Mouse (Mus musculus) midbrain, embryonic 14.5 days (tissue): ENCODE measurements around the gene Siae. TPM values are rescaled to one million over a fixed set of nuclear protein-coding genes. Genes with fewer than 3 reads are reported as not detected.

Experiments used
- ATAC-seq: fragments of 200-750 bp; cut with Nextera tagmentation; 2 replicates; pipeline ENCODE4 v1.8.0; 2017; ENCODE audit warnings: moderate number of reproducible peaks, moderate library complexity; ENCODE audit not compliant: low FRiP score, low TSS enrichment
- DNase-seq: peaks from one replicate; pipeline ENCODE4 v3.0.0-alpha.2; 2015
- H3K27ac ChIP-seq: fragments of 300-500 bp; sonication (generic); replicated peaks from 2 replicates; pipeline ENCODE4 v1.5.1; 2014; ENCODE audit warnings: mild to moderate bottlenecking, low read depth, low read length, moderate library complexity
- H3K27me3 ChIP-seq: fragments of 300-500 bp; sonication (generic); 2 replicates; pipeline ENCODE4 v1.6.1; 2014; ENCODE audit warnings: low read length, control low read depth, mixed read lengths; ENCODE audit not compliant: control insufficient read depth, insufficient read depth
- H3K36me3 ChIP-seq: fragments of 300-500 bp; sonication (generic); 2 replicates; pipeline ENCODE4 v1.6.1; 2014; ENCODE audit warnings: low read length, control low read depth; ENCODE audit not compliant: control insufficient read depth, insufficient read depth
- H3K4me1 ChIP-seq: fragments of 300-500 bp; sonication (generic); 2 replicates; pipeline ENCODE4 v1.6.1; 2014; ENCODE audit warnings: mild to moderate bottlenecking, antibody characterized with exemption, low read length, control low read depth; ENCODE audit not compliant: control insufficient read depth, insufficient read depth
- H3K4me2 ChIP-seq: fragments of 300-500 bp; sonication (generic); 2 replicates; pipeline ENCODE4 v1.6.1; 2014; ENCODE audit warnings: mild to moderate bottlenecking, low read length, moderate library complexity
- H3K4me3 ChIP-seq: fragments of 300-500 bp; sonication (generic); replicated peaks from 2 replicates; pipeline ENCODE4 v1.5.1; 2014; ENCODE audit warnings: low read depth, low read length
- H3K9ac ChIP-seq: fragments of 300-500 bp; sonication (generic); replicated peaks from 2 replicates; pipeline ENCODE4 v1.6.1; 2014; ENCODE audit warnings: mild to moderate bottlenecking, low read length, moderate library complexity
- H3K9me3 ChIP-seq: fragments of 300-500 bp; sonication (generic); 2 replicates; pipeline ENCODE4 v1.6.1; 2016; ENCODE audit warnings: low read length, control low read depth, mixed read lengths; ENCODE audit not compliant: control insufficient read depth
- WGBS: fragments of 180-500 bp; shearing (Covaris S2); extraction: QIAGEN DNeasy Blood & Tissue Kit; methylation state at CpG from one replicate; pipeline ENCODE4 v1.1.7; 2014; 5-methylcytosine and 5-hydroxymethylcytosine counted together
- polyA plus RNA-seq: library from polyadenylated mRNA; unstranded; fragments of >200 nt; fragmentation: Nextera tagmentation; extraction: Ambion mirVana; gene quantifications from 2 replicates; pipeline ENCODE4 v1.2.1, GENCODE M21; 2014

The Siae gene
- polyA plus RNA-seq: 8.6 and 12.3 TPM in 2 replicates

DNA sequence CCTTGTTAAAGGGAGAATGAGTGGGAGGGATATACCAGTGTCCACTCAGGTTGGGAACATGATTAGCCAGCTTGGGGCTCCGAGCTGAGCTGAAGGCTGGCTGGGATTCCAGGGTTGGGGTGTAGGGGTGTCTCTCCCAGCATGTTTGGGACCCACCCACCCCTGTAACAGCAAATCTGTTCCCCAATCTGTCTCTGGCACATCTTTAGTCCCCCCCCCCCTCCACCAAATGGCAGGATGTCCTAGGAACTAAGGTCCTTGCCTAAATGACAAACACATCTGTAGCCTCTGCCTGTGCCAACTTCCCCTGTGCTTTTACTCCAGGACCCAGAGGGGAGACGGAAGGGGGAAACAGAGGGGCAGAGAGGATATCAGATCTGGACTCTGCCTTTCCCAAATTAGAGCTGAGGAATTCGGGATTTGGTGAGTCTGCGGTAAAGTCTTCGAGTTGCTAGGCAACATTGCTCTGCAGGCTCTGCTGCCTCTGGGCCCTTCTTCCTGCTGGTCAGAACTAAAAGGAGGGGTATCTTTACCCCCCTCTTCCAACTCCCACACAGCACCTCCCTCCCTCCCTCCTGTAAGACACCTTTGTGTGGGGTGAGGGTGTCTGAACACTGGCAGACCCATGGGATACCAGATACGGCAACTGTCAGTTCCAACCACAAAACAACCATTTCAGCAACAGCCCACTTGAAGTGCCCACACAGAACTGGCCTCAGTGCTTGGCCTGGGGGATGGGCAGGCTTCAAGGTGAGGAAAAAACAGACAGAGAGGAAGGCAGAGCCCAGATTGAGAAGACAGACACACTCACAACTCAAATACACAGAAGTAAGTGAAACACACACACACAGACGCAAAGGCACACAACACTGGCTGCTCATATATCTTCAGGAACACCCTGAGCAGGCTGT, at the start of gene Siae:
Siae (plus strand) TSS at position 861 of the 911 bp plus-strand sequence.
- no peak for DNase-seq
- Histone ChIP-seq H3K36me3 (no peaks in the 10 kb centered on the region), H3K27me3 (peaks cover 31% of the 10 kb centered on the region), H3K4me1 (peaks cover 8% of the 10 kb centered on the region; the same call in 1 of the 2 replicates), H3K27ac (no peak within 1 kb of the TSS), H3K4me3 (no peak within 1 kb of the TSS), H3K9me3 (no peaks in the 10 kb centered on the region), H3K4me2 (no peak within 1 kb of the TSS), H3K9ac (no peak within 1 kb of the TSS)
- no peak for ATAC-seq
- WGBS: 25% methylated on average over 7 of the region's 7 CpGs

DNA sequence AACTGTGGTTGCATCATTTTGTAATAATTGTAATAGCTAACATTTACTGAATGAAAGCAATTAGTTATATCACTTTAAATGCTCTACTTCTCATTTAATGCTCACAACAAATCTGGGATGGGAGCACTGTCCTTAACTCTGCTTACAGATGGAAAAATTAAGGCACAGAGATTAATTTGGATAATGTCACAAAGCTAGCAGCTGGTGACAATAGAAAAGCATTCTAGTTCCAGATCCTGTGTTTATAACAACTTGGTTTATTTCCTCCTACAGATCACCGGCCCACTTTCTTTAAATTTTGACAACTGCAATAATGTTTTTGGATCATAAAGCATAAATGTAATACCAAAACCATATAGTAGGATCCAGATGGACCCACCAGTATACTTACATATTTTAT, 49.5 kb upstream of the Siae start:
- Histone ChIP-seq H3K4me1 (no peaks in the 10 kb centered on the region), H3K9ac (no peak overlapping the region), H3K9me3 (no peaks in the 10 kb centered on the region), H3K4me3 (no peak overlapping the region), H3K27ac (no peak overlapping the region), H3K36me3 (no peaks in the 10 kb centered on the region), H3K27me3 (no peaks in the 10 kb centered on the region), H3K4me2 (no peak overlapping the region)
- no peak for ATAC-seq
- no peak for DNase-seq
- 96% methylated on average over 1 of the region's 1 CpGs for WGBS

GRCm38 (mm10) chr9:37512097-37512496, 43.4 kb upstream of the Siae start:
- ATAC-seq: no peak
- Histone ChIP-seq H3K4me2 (no peak overlapping the region), H3K27me3 (no peaks in the 10 kb centered on the region), H3K4me1 (no peaks in the 10 kb centered on the region), H3K36me3 (no peaks in the 10 kb centered on the region), H3K9ac (no peak overlapping the region), H3K4me3 (no peak overlapping the region), H3K27ac (no peak overlapping the region), H3K9me3 (no peaks in the 10 kb centered on the region)
- 93% methylated on average over 2 of the region's 2 CpGs for WGBS
- no peak for DNase-seq

- H3K27me3 ChIP-seq: no peaks in the 10 kb centered on the region
- no peak overlapping the region for H3K4me2 ChIP-seq
- H3K4me1 ChIP-seq: no peaks in the 10 kb centered on the region
- WGBS: 82% methylated on average over 3 of the region's 3 CpGs
- no peak overlapping the region for H3K27ac ChIP-seq
- H3K9ac ChIP-seq: no peak overlapping the region
- no peak for DNase-seq
- ATAC-seq: no peak
- peaks cover 8% of the 10 kb centered on the region for H3K36me3 ChIP-seq
- H3K9me3 ChIP-seq: no peaks in the 10 kb centered on the region
- no peak overlapping the region for H3K4me3 ChIP-seq
Observed at GRCm38 (mm10) chr9:37514456-37514855, 41.0 kb upstream of the Siae start.

DNA sequence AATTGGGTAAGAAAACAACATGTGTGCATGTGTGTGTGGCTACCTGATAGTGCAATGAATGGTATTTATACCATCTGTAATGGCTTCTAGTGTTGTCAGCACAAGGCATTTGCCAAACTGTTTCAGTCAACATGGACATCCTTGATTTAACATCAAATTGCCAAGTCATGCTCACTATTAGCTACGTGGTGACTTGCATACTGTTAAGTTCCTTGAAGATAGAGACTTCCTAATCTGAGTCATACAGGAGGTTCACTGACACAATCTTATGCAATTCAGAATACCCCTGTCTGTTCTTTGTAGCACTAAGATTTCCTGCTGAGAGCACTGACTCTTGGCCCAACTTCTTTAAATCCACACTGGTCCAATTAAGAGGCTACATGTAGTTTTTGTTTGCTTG, 38.0 kb upstream of the Siae start:
- no peak for ATAC-seq
- Histone ChIP-seq H3K36me3 (peaks cover 27% of the 10 kb centered on the region), H3K27ac (no peak overlapping the region), H3K4me1 (no peaks in the 10 kb centered on the region), H3K9ac (no peak overlapping the region), H3K4me2 (no peak overlapping the region), H3K4me3 (no peak overlapping the region), H3K9me3 (no peaks in the 10 kb centered on the region), H3K27me3 (no peaks in the 10 kb centered on the region)
- WGBS: 70% methylated on average over 1 of the region's 1 CpGs
- DNase-seq: no peak

- no peak overlapping the region for H3K4me2 ChIP-seq
- H3K27me3 ChIP-seq: no peaks in the 10 kb centered on the region
- peaks cover 38% of the 10 kb centered on the region for H3K36me3 ChIP-seq
- no peak overlapping the region for H3K27ac ChIP-seq
- DNase-seq (no peak), ATAC-seq (no peak)
- H3K4me3 ChIP-seq: no peak overlapping the region
- H3K9me3 ChIP-seq: no peaks in the 10 kb centered on the region
- WGBS: 92% methylated on average over 8 of the region's 8 CpGs
- H3K9ac ChIP-seq: no peak overlapping the region
- no peaks in the 10 kb centered on the region for H3K4me1 ChIP-seq
Observed at GRCm38 (mm10) chr9:37518991-37519390, 36.5 kb upstream of the Siae start.

- ATAC-seq (no peak), DNase-seq (no peak)
- Histone ChIP-seq H3K4me3 (no peak overlapping the region), H3K9me3 (no peaks in the 10 kb centered on the region), H3K27me3 (no peaks in the 10 kb centered on the region), H3K4me1 (no peaks in the 10 kb centered on the region), H3K36me3 (peaks cover 45% of the 10 kb centered on the region), H3K9ac (no peak overlapping the region), H3K4me2 (no peak overlapping the region), H3K27ac (no peak overlapping the region)
- 92% methylated on average over 2 of the region's 2 CpGs for WGBS
Observed at GRCm38 (mm10) chr9:37519995-37520394, 35.5 kb upstream of the Siae start.

DNA sequence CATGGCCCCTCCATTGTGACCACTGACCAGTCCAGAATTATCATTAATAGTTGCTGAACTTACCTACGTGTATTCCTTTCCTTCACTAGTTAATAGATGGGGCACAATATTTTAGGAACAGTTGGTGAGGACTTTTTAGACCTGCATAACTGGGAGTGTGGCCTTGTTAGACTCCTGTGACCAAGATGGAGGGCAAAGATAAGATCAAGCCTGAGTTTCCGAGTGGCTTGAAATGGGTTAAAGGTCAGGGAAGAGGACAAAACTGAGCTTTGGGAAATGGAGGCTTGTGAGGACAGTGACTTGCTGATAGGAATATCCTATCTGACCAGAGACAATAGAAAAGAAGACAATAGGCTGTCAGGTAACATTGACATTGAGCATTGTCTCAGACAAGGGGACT, 30.0 kb upstream of the Siae start:
- 91% methylated on average over 2 of the region's 2 CpGs for WGBS
- ATAC-seq (no peak), DNase-seq (no peak)
- peaks cover 7% of the 10 kb centered on the region; the same call in 1 of the 2 replicates for H3K4me1 ChIP-seq
- H3K27me3 ChIP-seq: peaks cover 48% of the 10 kb centered on the region
- H3K4me2 ChIP-seq: no peak overlapping the region
- no peak overlapping the region for H3K27ac ChIP-seq
- H3K9me3 ChIP-seq: no peaks in the 10 kb centered on the region
- no peak overlapping the region for H3K9ac ChIP-seq
- peaks cover 28% of the 10 kb centered on the region for H3K36me3 ChIP-seq
- no peak overlapping the region for H3K4me3 ChIP-seq
